Mouse (Mus musculus): ENCODE measurements around the gene Rps3a1. TPM values are rescaled to one million over a fixed set of nuclear protein-coding genes. Genes with fewer than 3 reads are reported as not detected.
"Not testable (repeated sequence)": the region's sequence is repeated elsewhere in the genome, so short reads cannot be mapped to it uniquely, and the experiment has no call there.

The Rps3a1 gene
- total and polyA plus RNA-seq, 3 experiments, result 186 to 538 (median 482) TPM

DNA sequence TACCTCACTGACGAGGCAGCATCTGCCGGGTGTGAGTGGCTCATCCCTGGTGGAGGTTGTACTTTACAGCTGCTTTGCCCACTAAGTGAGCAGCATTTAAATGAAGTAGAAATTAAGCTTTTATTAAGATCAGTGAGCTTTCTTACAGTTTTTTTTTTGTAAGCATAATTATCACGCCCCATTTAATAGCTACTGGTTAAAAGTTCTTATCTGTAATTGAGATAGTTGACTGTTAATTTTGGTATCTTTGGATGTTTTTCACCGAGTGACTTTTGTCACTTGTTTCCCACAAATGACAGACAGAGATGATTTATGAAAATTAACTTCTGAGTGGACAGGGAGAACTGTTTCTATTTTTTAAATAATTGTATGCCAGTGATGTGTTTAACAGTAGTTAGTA is 37.6 kb downstream of the Rps3a1 start:
- Histone ChIP-seq H3K27ac (no peak overlapping the region), H3K79me2 (replicated peaks; ENCODE audit: control insufficient read depth, insufficient read depth, low read length) (no peaks in the 10 kb centered on the region), H3K9ac (ENCODE audit: low read depth, low read length) (no peak overlapping the region), H3K4me3 (no peak overlapping the region), H3K36me3 (ENCODE audit: control insufficient read depth, insufficient read depth, low read length) (no peaks in the 10 kb centered on the region), H3K4me1 (ENCODE audit: control insufficient read depth, insufficient read depth, low read length) (no peaks in the 10 kb centered on the region), H3K27me3 (ENCODE audit: control insufficient read depth, insufficient read depth, low read length) (no peaks in the 10 kb centered on the region)
- no peak for DNase-seq
- WGBS, result 79% methylated on average over 4 of the region's 4 CpGs
- TF ChIP-seq CTCF (IDR thresholded peaks at IDR 0.05), result no peak
- no peak for TF ChIP-seq EP300 (IDR thresholded peaks at IDR 0.05; ENCODE audit: insufficient read depth, low read depth, low read length)
- TF ChIP-seq POLR2A (IDR thresholded peaks at IDR 0.05; ENCODE audit: insufficient read depth, low read depth, low read length), result no peak
- intact Hi-C loops (cut with DNase I), result no loop called here

DNA sequence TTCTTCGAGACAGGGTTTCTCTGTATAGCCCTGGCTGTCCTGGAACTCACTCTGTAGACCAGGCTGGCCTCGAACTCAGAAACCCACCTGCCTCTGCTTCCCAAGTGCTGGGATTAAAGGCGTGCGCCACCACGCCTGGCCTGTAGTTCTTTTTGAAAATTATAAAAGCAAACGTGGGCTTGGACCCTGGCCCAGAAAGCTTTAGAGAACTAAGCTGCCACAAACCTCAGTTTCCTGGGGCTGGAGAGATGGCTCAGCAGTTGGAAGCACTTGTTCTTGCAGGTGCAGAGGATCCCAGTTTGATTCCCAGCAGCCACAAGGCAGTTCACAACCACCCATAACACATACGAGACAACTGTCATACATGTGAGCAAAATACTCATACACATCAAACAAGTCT is 38.1 kb downstream of the Rps3a1 start:
- H3K9ac ChIP-seq (ENCODE audit: low read depth, low read length); H3K27ac ChIP-seq; H3K4me3 ChIP-seq; H3K79me2 ChIP-seq (replicated peaks; ENCODE audit: control insufficient read depth, insufficient read depth, low read length); DNase-seq; intact Hi-C loops (cut with DNase I); H3K27me3 ChIP-seq (ENCODE audit: control insufficient read depth, insufficient read depth, low read length); H3K4me1 ChIP-seq (ENCODE audit: control insufficient read depth, insufficient read depth, low read length); H3K36me3 ChIP-seq (ENCODE audit: control insufficient read depth, insufficient read depth, low read length): not testable (repeated sequence)
- 86% methylated on average over 7 of the region's 7 CpGs for WGBS

DNA sequence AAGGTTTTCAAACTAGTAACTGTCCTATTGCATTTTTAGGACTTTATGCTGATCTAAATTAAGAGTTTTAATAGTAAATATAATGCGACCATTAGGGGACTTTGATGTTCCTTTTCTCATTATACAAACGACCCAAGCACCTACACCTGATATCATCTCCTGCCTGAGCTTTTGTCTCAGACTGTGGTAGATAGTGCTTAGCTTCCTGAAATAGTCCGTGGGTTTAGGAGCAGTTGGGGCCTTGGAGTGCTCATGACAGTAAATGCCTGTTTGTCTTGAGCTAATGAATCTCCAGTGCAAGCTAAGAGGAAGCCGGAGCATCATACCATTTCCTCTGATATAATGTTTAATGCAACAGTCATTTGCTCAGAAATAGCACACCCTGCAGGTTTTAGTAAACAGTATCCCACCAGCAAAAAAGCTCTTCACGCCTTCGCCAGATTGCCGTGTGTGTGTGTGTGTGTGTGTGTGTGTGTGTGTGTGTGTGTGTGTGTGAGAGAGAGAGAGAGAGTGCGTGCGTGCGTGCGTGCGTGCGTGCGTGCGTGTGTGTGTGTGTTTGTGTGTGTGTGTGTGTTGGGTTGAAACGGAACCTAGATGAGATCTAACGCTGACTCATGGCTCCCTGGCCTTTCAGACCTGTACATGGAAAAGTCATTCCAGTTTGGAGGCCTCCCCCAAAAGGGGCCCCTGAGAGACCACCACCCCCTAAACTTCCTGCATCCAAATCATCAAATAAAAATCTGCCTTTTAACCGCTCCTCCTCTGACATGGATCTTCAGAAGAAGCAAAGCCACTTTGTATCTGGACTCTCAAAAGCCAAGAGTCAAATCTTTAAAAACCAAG is 38.8 kb downstream of the Rps3a1 start:
- Histone ChIP-seq H3K27ac (no peak overlapping the region), H3K9ac (ENCODE audit: low read depth, low read length) (no peak overlapping the region), H3K79me2 (replicated peaks; ENCODE audit: control insufficient read depth, insufficient read depth, low read length) (no peaks in the 10 kb centered on the region), H3K36me3 (ENCODE audit: control insufficient read depth, insufficient read depth, low read length) (no peaks in the 10 kb centered on the region), H3K4me1 (ENCODE audit: control insufficient read depth, insufficient read depth, low read length) (no peaks in the 10 kb centered on the region), H3K27me3 (ENCODE audit: control insufficient read depth, insufficient read depth, low read length) (no peaks in the 10 kb centered on the region), H3K4me3 (no peak overlapping the region)
- intact Hi-C loops (cut with DNase I), result no loop called here
- no peak for DNase-seq
- 73% methylated on average over 18 of the region's 18 CpGs for WGBS
- TF ChIP-seq EP300 (IDR thresholded peaks at IDR 0.05; ENCODE audit: insufficient read depth, low read depth, low read length), result no peak
- TF ChIP-seq POLR2A (IDR thresholded peaks at IDR 0.05; ENCODE audit: insufficient read depth, low read depth, low read length), result no peak
- no peak for TF ChIP-seq CTCF (IDR thresholded peaks at IDR 0.05)

DNA sequence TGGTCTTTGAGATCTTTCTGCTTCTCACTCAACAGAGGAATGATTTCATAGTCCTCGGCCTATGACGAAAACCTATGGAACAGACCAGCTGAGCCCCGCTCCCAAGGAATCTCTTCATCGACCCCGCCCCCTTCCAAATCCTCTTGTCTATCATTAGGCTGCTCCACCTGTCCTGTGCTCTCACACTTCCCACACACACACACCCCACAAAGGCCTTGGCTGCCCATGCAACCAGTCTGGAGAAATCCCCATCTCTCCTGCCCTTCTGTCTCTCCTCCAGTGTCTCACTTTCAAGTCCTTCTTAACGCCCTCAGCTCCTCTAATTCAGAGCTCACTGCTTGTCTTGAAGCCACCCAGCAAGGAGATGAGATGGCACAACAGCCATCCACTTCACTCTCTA is 40.5 kb downstream of the Rps3a1 start:
- Histone ChIP-seq H3K9ac (ENCODE audit: low read depth, low read length) (no peak overlapping the region), H3K79me2 (replicated peaks; ENCODE audit: control insufficient read depth, insufficient read depth, low read length) (no peaks in the 10 kb centered on the region), H3K27ac (no peak overlapping the region), H3K4me3 (no peak overlapping the region), H3K27me3 (ENCODE audit: control insufficient read depth, insufficient read depth, low read length) (no peaks in the 10 kb centered on the region), H3K36me3 (ENCODE audit: control insufficient read depth, insufficient read depth, low read length) (no peaks in the 10 kb centered on the region), H3K4me1 (ENCODE audit: control insufficient read depth, insufficient read depth, low read length) (no peaks in the 10 kb centered on the region)
- TF ChIP-seq CTCF (IDR thresholded peaks at IDR 0.05) (no peak), EP300 (IDR thresholded peaks at IDR 0.05; ENCODE audit: insufficient read depth, low read depth, low read length) (no peak), POLR2A (IDR thresholded peaks at IDR 0.05; ENCODE audit: insufficient read depth, low read depth, low read length) (no peak)
- DNase-seq, result no peak
- intact Hi-C loops (cut with DNase I), result no loop called here
- 95% methylated on average over 6 of the region's 6 CpGs for WGBS

DNA sequence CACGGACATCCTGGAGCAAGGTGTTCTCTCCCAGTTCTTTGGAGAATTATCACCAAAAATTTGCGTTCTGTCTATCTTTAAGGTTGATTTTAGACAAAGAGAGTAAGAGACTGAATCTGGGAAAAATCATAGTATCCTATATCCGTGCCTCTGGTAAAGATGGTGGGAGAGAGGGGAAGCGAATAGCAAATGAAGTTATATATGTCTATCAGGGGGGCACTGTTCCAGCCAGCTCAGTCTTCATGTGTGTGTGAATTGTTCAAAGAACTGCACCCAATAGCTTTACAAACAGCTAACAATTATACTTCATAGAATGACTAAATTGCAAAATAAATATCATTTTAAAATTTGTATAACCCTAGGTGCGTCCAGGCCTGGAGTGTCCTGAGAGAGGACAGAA is 48.6 kb downstream of the Rps3a1 start:
- H3K9ac ChIP-seq (ENCODE audit: low read depth, low read length), result no peak overlapping the region
- H3K4me3 ChIP-seq, result no peak overlapping the region
- H3K27me3 ChIP-seq (ENCODE audit: control insufficient read depth, insufficient read depth, low read length), result no peaks in the 10 kb centered on the region
- intact Hi-C loops (cut with DNase I), result no loop called here
- no peaks in the 10 kb centered on the region for H3K4me1 ChIP-seq (ENCODE audit: control insufficient read depth, insufficient read depth, low read length)
- no peak for TF ChIP-seq POLR2A (IDR thresholded peaks at IDR 0.05; ENCODE audit: insufficient read depth, low read depth, low read length)
- TF ChIP-seq CTCF (IDR thresholded peaks at IDR 0.05), result no peak
- TF ChIP-seq EP300 (IDR thresholded peaks at IDR 0.05; ENCODE audit: insufficient read depth, low read depth, low read length), result no peak
- 94% methylated on average over 5 of the region's 5 CpGs for WGBS
- no peaks in the 10 kb centered on the region for H3K36me3 ChIP-seq (ENCODE audit: control insufficient read depth, insufficient read depth, low read length)
- no peaks in the 10 kb centered on the region for H3K79me2 ChIP-seq (replicated peaks; ENCODE audit: control insufficient read depth, insufficient read depth, low read length)
- H3K27ac ChIP-seq, result no peak overlapping the region
- no peak for DNase-seq

DNA sequence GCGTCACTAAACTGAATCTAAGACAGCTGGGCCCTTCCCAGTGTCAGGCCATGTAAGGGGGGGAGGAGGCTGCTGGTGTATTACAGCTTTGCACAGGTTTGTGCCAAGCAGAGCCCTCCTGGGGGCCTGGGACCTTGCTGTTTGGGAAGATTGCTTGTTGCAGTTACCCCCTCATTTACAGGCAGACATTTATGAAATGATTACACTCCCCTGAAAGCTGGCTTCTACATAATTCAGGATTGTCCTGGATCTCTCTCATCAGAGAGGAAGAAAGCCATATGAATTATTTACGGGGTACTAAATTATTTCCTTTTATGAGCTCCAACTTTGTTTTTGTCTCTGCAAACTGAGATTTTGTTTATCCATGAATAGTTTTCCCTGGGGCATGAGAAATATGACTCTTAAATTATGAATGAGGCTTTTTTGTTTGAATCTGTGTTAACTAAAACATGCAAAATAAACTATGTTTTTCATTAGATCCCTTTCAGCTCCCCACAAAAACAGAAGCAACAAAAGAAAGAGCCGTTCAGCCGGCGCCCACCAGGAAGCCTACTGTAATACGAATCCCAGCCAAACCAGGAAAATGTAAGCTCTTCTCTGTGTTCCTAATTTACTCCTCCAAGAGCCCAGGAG is 49.2 kb downstream of the Rps3a1 start:
- no peaks in the 10 kb centered on the region for H3K79me2 ChIP-seq (replicated peaks; ENCODE audit: control insufficient read depth, insufficient read depth, low read length)
- H3K27ac ChIP-seq, result no peak overlapping the region
- WGBS, result 81% methylated on average over 6 of the region's 6 CpGs
- intact Hi-C loops (cut with DNase I), result no loop called here
- no peaks in the 10 kb centered on the region for H3K4me1 ChIP-seq (ENCODE audit: control insufficient read depth, insufficient read depth, low read length)
- no peaks in the 10 kb centered on the region for H3K27me3 ChIP-seq (ENCODE audit: control insufficient read depth, insufficient read depth, low read length)
- TF ChIP-seq EP300 (IDR thresholded peaks at IDR 0.05; ENCODE audit: insufficient read depth, low read depth, low read length), result no peak
- no peak for TF ChIP-seq CTCF (IDR thresholded peaks at IDR 0.05)
- no peak for TF ChIP-seq POLR2A (IDR thresholded peaks at IDR 0.05; ENCODE audit: insufficient read depth, low read depth, low read length)
- H3K36me3 ChIP-seq (ENCODE audit: control insufficient read depth, insufficient read depth, low read length), result no peaks in the 10 kb centered on the region
- no peak for DNase-seq
- no peak overlapping the region for H3K9ac ChIP-seq (ENCODE audit: low read depth, low read length)
- H3K4me3 ChIP-seq, result no peak overlapping the region

Other genes with a start within 250 kb of the Rps3a1 start
- gene Sh3d19, start 171.6 kb downstream of the Rps3a1 start, total RNA-seq (2021), result 10 to 100 TPM; 19.5 to 22.2 TPM
- 13.5 and 19.3 TPM in 2 replicates for gene Sh3d19, start 171.6 kb downstream of the Rps3a1 start, polyA plus RNA-seq (2012; rRNA removed)
- gene Prss48, start 140.2 kb downstream of the Rps3a1 start, total RNA-seq (2021), result not detected
- gene Prss48, start 140.2 kb downstream of the Rps3a1 start, polyA plus RNA-seq (2012; rRNA removed), result not detected in 2 replicates
- gene Lrba, start 82.0 kb upstream of the Rps3a1 start, total RNA-seq (2021), result 10 to 100 TPM; 22.5 to 24.3 TPM
- gene Lrba, start 82.0 kb upstream of the Rps3a1 start, polyA plus RNA-seq (2012; rRNA removed), result 9.7 and 14.5 TPM in 2 replicates